Mouse (Mus musculus): ENCODE data around the gene Gm36028. TPM values are rescaled to one million over a fixed set of nuclear protein-coding genes. Genes with fewer than 3 reads are reported as not detected.

Gm36028 gene
- polyA plus RNA-seq, 1 experiment from 2014 or later, result 0.40 TPM

DNA sequence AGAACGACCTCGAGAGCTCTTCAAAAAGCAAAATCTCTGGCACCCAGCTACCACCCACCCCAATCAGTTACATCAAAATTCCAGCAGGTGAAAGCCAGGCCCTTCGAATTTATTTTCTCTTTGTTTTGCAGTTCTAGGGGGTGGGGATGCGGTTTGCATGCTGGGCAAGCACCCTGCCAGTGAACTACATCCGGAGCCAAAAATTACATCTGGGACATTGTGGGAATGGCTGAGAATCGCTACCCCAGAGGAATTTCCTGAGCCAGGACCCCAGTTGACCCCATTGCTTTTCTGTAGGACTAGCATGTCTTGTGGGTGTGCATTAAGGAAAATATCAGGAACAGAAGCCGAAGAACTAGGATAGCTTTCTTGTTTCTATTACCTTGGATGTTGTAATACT is 29.9 kb downstream of the Gm36028 start:
- H3K4me3 ChIP-seq (ENCODE audit: low read depth, low read length), result no peak overlapping the region
- H3K36me3 ChIP-seq (ENCODE audit: control insufficient read depth, insufficient read depth, low read length), result peaks cover 8% of the 10 kb centered on the region; the same call in 1 of the 2 replicates
- no peaks in the 10 kb centered on the region for H3K27me3 ChIP-seq (ENCODE audit: control insufficient read depth, insufficient read depth, low read length)
- no peak overlapping the region for H3K9ac ChIP-seq (ENCODE audit: low read length)
- no peak overlapping the region for H3K4me2 ChIP-seq (ENCODE audit: low read depth, low read length, severe bottlenecking)
- no peak overlapping the region for H3K27ac ChIP-seq (ENCODE audit: low read depth, low read length)
- DNase-seq (ENCODE audit: low spot score) (no peak), ATAC-seq (replicated peaks; ENCODE audit: low FRiP score) (no peak)
- no peaks in the 10 kb centered on the region for H3K9me3 ChIP-seq (ENCODE audit: control insufficient read depth, low read length)
- H3K4me1 ChIP-seq (replicated peaks; ENCODE audit: control insufficient read depth, insufficient read depth, low read length), result no peaks in the 10 kb centered on the region
- WGBS, result 83% methylated on average over 7 of the region's 7 CpGs

DNA sequence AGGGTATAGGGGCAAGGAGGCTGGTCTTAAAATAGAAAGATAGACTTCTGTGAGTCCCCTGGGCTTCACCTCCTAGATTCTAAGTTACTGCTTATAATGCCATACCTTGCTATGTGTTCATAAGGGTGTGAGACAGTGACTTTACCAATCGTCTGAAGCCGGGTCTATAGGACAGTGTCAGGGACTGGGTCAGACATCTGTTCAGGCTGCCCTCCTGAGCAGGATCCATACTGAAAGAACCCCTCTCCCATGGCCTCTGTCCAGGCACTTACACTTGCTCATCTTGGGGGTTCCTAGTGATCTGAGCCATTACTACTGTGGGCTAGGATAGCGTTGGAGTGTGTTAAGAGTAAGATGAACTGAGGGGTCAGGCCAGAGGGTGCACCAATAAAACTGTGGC is 34.7 kb downstream of the Gm36028 start:
- no peak for DNase-seq (ENCODE audit: low spot score)
- H3K9me3 ChIP-seq (ENCODE audit: control insufficient read depth, low read length), result no peaks in the 10 kb centered on the region
- H3K27ac ChIP-seq (ENCODE audit: low read depth, low read length), result no peak overlapping the region
- H3K4me3 ChIP-seq (ENCODE audit: low read depth, low read length), result no peak overlapping the region
- H3K36me3 ChIP-seq (ENCODE audit: control insufficient read depth, insufficient read depth, low read length), result peaks cover 8% of the 10 kb centered on the region; the same call in 1 of the 2 replicates
- H3K9ac ChIP-seq (ENCODE audit: low read length), result no peak overlapping the region
- H3K4me1 ChIP-seq (replicated peaks; ENCODE audit: control insufficient read depth, insufficient read depth, low read length), result no peaks in the 10 kb centered on the region
- H3K4me2 ChIP-seq (ENCODE audit: low read depth, low read length, severe bottlenecking), result no peak overlapping the region
- ATAC-seq (replicated peaks; ENCODE audit: low FRiP score), result no peak
- H3K27me3 ChIP-seq (ENCODE audit: control insufficient read depth, insufficient read depth, low read length), result no peaks in the 10 kb centered on the region
- WGBS, result 98% methylated on average over 3 of the region's 3 CpGs

GRCm38 (mm10) chr16:37824778-37825505 is 36.0 kb downstream of the Gm36028 start:
- H3K4me2 ChIP-seq (ENCODE audit: low read depth, low read length, severe bottlenecking), result no peak overlapping the region
- WGBS, result 91% methylated on average over 12 of the region's 12 CpGs
- no peaks in the 10 kb centered on the region for H3K9me3 ChIP-seq (ENCODE audit: control insufficient read depth, low read length)
- DNase-seq (ENCODE audit: low spot score) (no peak), ATAC-seq (replicated peaks; ENCODE audit: low FRiP score) (no peak)
- no peaks in the 10 kb centered on the region for H3K27me3 ChIP-seq (ENCODE audit: control insufficient read depth, insufficient read depth, low read length)
- peaks cover 7% of the 10 kb centered on the region; the same call in 1 of the 2 replicates for H3K36me3 ChIP-seq (ENCODE audit: control insufficient read depth, insufficient read depth, low read length)
- no peak overlapping the region for H3K27ac ChIP-seq (ENCODE audit: low read depth, low read length)
- H3K4me3 ChIP-seq (ENCODE audit: low read depth, low read length), result no peak overlapping the region
- H3K4me1 ChIP-seq (replicated peaks; ENCODE audit: control insufficient read depth, insufficient read depth, low read length), result no peaks in the 10 kb centered on the region
- H3K9ac ChIP-seq (ENCODE audit: low read length), result no peak overlapping the region

- WGBS, result 89% methylated on average over 5 of the region's 5 CpGs
- Histone ChIP-seq H3K4me1 (replicated peaks; ENCODE audit: control insufficient read depth, insufficient read depth, low read length) (no peaks in the 10 kb centered on the region), H3K9ac (ENCODE audit: low read length) (no peak overlapping the region), H3K27ac (ENCODE audit: low read depth, low read length) (no peak overlapping the region), H3K4me2 (ENCODE audit: low read depth, low read length, severe bottlenecking) (no peak overlapping the region), H3K4me3 (ENCODE audit: low read depth, low read length) (no peak overlapping the region), H3K27me3 (ENCODE audit: control insufficient read depth, insufficient read depth, low read length) (no peaks in the 10 kb centered on the region), H3K9me3 (ENCODE audit: control insufficient read depth, low read length) (no peaks in the 10 kb centered on the region), H3K36me3 (ENCODE audit: control insufficient read depth, insufficient read depth, low read length) (peaks cover 5% of the 10 kb centered on the region; the same call in 1 of the 2 replicates)
- no peak for DNase-seq (ENCODE audit: low spot score)
- ATAC-seq (replicated peaks; ENCODE audit: low FRiP score), result no peak
Observed at GRCm38 (mm10) chr16:37823949-37824348, 37.0 kb downstream of the Gm36028 start.

DNA sequence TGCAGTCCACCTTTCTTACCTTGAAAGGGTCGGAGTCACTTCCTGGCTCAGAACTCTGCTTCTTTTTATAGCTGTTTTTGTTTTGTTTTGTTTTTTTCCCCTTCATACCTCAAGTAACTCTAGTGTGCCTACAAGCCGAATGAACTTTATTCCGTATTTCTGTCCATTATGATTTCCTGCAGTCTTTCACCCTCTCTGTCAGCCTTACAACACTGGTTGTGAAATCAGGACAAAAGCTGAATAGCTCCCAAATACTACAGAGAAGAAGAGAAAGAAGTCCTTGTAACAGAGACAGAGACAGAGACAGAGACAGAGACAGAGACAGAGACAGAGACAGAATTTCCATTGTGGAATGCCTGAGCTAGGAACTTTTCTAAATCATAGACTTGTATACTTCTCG is 43.0 kb downstream of the Gm36028 start:
- Histone ChIP-seq H3K27me3 (ENCODE audit: control insufficient read depth, insufficient read depth, low read length) (no peaks in the 10 kb centered on the region), H3K36me3 (ENCODE audit: control insufficient read depth, insufficient read depth, low read length) (no peaks in the 10 kb centered on the region; the same call in 1 of the 2 replicates), H3K27ac (ENCODE audit: low read depth, low read length) (no peak overlapping the region), H3K4me1 (replicated peaks; ENCODE audit: control insufficient read depth, insufficient read depth, low read length) (0 out of 2 replicates have a peak, but pooled peaks cover 1% of the 10 kb centered on the region), H3K9me3 (ENCODE audit: control insufficient read depth, low read length) (no peaks in the 10 kb centered on the region), H3K4me3 (ENCODE audit: low read depth, low read length) (no peak overlapping the region), H3K9ac (ENCODE audit: low read length) (no peak overlapping the region), H3K4me2 (ENCODE audit: low read depth, low read length, severe bottlenecking) (no peak overlapping the region)
- ATAC-seq (replicated peaks; ENCODE audit: low FRiP score) (no peak), DNase-seq (ENCODE audit: low spot score) (no peak)
- WGBS, result 92% methylated on average over 4 of the region's 4 CpGs

DNA sequence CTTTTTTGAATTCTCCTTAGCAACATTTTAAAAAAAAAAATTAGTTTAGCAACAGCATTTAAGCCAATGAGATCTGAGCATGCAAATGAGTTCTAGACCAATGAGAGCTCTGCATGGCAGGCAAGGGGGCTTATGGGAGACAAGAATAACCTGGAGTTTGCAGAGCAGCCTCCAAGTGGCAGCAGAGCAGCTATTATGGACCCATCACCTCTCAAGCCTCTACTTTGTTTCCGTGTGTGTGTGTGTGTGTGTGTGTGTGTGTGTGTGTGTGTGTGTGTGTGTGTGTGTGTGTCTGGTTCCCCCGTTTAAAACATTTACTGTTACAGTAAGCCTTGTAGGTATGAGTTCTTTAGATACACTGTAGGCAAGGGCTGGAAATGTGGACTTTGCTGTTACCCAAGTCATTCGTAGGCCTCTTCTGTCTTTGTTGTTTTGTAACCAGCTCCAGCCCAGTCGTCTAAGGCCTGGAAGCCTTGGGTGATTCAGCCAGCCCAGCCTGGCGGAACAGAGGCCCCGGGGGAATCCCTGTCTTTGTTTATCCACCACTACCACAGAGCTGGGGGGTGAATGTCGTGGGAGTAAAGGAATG is 46.5 kb downstream of the Gm36028 start:
- no peaks in the 10 kb centered on the region for H3K36me3 ChIP-seq (ENCODE audit: control insufficient read depth, insufficient read depth, low read length)
- 0 out of 2 replicates have a peak, but pooled peaks cover 3% of the 10 kb centered on the region for H3K4me1 ChIP-seq (replicated peaks; ENCODE audit: control insufficient read depth, insufficient read depth, low read length)
- WGBS, result 31% methylated on average over 7 of the region's 7 CpGs
- no peak overlapping the region for H3K4me3 ChIP-seq (ENCODE audit: low read depth, low read length)
- ATAC-seq (replicated peaks; ENCODE audit: low FRiP score) (peak; percentile 93), DNase-seq (ENCODE audit: low spot score) (peak; percentile 79)
- H3K9me3 ChIP-seq (ENCODE audit: control insufficient read depth, low read length), result no peaks in the 10 kb centered on the region
- no peak overlapping the region; the same call in 1 of the 2 replicates for H3K4me2 ChIP-seq (ENCODE audit: low read depth, low read length, severe bottlenecking)
- peak overlapping the region; percentile 30; the same call in 1 of the 2 replicates for H3K9ac ChIP-seq (ENCODE audit: low read length)
- no peaks in the 10 kb centered on the region for H3K27me3 ChIP-seq (ENCODE audit: control insufficient read depth, insufficient read depth, low read length)
- H3K27ac ChIP-seq (ENCODE audit: low read depth, low read length), result peak overlapping the region; percentile 65; the same call in 1 of the 2 replicates

GRCm38 (mm10) chr16:37813691-37814382 is 47.1 kb downstream of the Gm36028 start:
- Histone ChIP-seq H3K27me3 (ENCODE audit: control insufficient read depth, insufficient read depth, low read length) (no peaks in the 10 kb centered on the region), H3K9me3 (ENCODE audit: control insufficient read depth, low read length) (no peaks in the 10 kb centered on the region), H3K27ac (ENCODE audit: low read depth, low read length) (peak overlapping the region; percentile 65), H3K4me3 (ENCODE audit: low read depth, low read length) (no peak overlapping the region), H3K4me2 (ENCODE audit: low read depth, low read length, severe bottlenecking) (no peak overlapping the region; the same call in 1 of the 2 replicates), H3K36me3 (ENCODE audit: control insufficient read depth, insufficient read depth, low read length) (no peaks in the 10 kb centered on the region), H3K4me1 (replicated peaks; ENCODE audit: control insufficient read depth, insufficient read depth, low read length) (0 out of 2 replicates have a peak, but pooled peaks cover 4% of the 10 kb centered on the region), H3K9ac (ENCODE audit: low read length) (peak overlapping the region; percentile 30; the same call in 1 of the 2 replicates)
- DNase-seq (ENCODE audit: low spot score) (peak; percentile 41), ATAC-seq (replicated peaks; ENCODE audit: low FRiP score) (peak; percentile 19; the same call in 1 of the 2 replicates)
- WGBS, result 47% methylated on average over 5 of the region's 5 CpGs

GRCm38 (mm10) chr16:37812474-37812886 is 48.5 kb downstream of the Gm36028 start:
- ATAC-seq (replicated peaks; ENCODE audit: low FRiP score) (no peak), DNase-seq (ENCODE audit: low spot score) (no peak)
- no peak overlapping the region for H3K4me3 ChIP-seq (ENCODE audit: low read depth, low read length)
- no peak overlapping the region for H3K4me2 ChIP-seq (ENCODE audit: low read depth, low read length, severe bottlenecking)
- H3K27ac ChIP-seq (ENCODE audit: low read depth, low read length), result no peak overlapping the region
- 62% methylated on average over 9 of the region's 9 CpGs for WGBS
- no peaks in the 10 kb centered on the region for H3K9me3 ChIP-seq (ENCODE audit: control insufficient read depth, low read length)
- no peak overlapping the region for H3K9ac ChIP-seq (ENCODE audit: low read length)
- H3K4me1 ChIP-seq (replicated peaks; ENCODE audit: control insufficient read depth, insufficient read depth, low read length), result 0 out of 2 replicates have a peak, but pooled peaks cover 4% of the 10 kb centered on the region
- no peaks in the 10 kb centered on the region for H3K36me3 ChIP-seq (ENCODE audit: control insufficient read depth, insufficient read depth, low read length)
- no peaks in the 10 kb centered on the region for H3K27me3 ChIP-seq (ENCODE audit: control insufficient read depth, insufficient read depth, low read length)
